Comparison of ENCODE assay signal across 7 mouse cellular contexts in the genomic region with DNA sequence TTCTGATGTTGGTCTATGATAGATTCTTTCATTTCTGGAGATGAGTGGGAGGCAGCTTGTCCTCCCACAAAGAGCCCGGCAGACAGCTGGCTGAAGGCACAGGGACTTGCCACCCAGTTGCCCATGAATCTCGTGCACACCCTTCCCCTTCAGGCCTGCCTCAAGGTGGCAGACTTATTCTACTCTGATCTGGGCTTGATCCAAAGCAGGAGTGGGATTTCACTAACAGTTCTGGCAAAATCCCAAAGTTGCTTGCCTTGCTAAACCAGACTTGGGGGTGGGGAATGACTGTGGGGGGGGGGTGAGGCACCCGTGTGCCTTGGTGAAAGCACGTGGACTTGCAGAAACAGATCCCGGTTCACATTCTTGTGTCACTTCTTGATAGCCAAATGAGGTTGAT. TPM values are rescaled to one million over a fixed set of nuclear protein-coding genes. Genes with fewer than 3 reads are reported as not detected.
DNase-seq lines count a peak whose midpoint lies in the region; ATAC-seq lines count a peak whose summit lies in the region.

No protein-coding gene starts in this region.

- ATAC-seq in midbrain, embryonic 15.5 days (replicated peaks) = peak; percentile 67; the same call in 1 of the 2 replicates

- H3K4me2 ChIP-seq in midbrain, embryonic 15.5 days = no peak overlapping the region

- H3K27me3 ChIP-seq in midbrain, embryonic 15.5 days (replicated peaks) = 0 out of 2 replicates have a peak, but pooled peaks cover 3% of the 10 kb centered on the region

- peak; percentile 42 for DNase-seq in right cerebral cortex, adult 18-20 months
- no peak for DNase-seq in right cerebral cortex, postnatal 4 days
- DNase-seq in cerebellum, adult 9-10 months = peak; percentile 41
- DNase-seq in forelimb bud, embryonic 11.5 days (ENCODE audit: low read depth, low spot score) = peak; percentile 11
- DNase-seq in kidney, postnatal 4 days = peak; percentile 51 to 68
- DNase-seq in natural killer cell, adult 2 months (ENCODE audit: low spot score in 2 of 2) = no peak

- WGBS in midbrain, embryonic 15.5 days = 28% methylated on average over 5 of the region's 5 CpGs

- H3K9me3 ChIP-seq in midbrain, embryonic 15.5 days = no peaks in the 10 kb centered on the region

- H3K4me1 ChIP-seq in midbrain, embryonic 15.5 days = peaks cover 6% of the 10 kb centered on the region; the same call in 1 of the 2 replicates

- no peak overlapping the region for H3K9ac ChIP-seq in midbrain, embryonic 15.5 days

- no peak overlapping the region for H3K27ac ChIP-seq in midbrain, embryonic 15.5 days

- no peak overlapping the region for H3K4me3 ChIP-seq in midbrain, embryonic 15.5 days

- no peaks in the 10 kb centered on the region for H3K36me3 ChIP-seq in midbrain, embryonic 15.5 days (replicated peaks)

RNA-seq across cellular contexts. Expression of a gene that starts 48.2 kb away (rescaled TPM):
- 0.26 and 0.65 TPM in 2 replicates for polyA plus RNA-seq in midbrain, embryonic 15.5 days (2015; fragmentation: Nextera tagmentation; extraction: Ambion mirVana)

Comparison
In these comparisons a context has a peak if more than half of its experiments do, and no peak if none do; other contexts are left out.
1. DNase-seq: peak in right cerebral cortex, adult 18-20 months (single experiment), cerebellum, adult 9-10 months (single experiment), forelimb bud, embryonic 11.5 days (single experiment) and kidney, postnatal 4 days (2 of 2); none in right cerebral cortex, postnatal 4 days (single experiment) and natural killer cell, adult 2 months (0 of 2).